Mouse (Mus musculus) stomach, embryonic 15.5 days (tissue): ENCODE data around the gene Ell. TPM values are rescaled to one million over a fixed set of nuclear protein-coding genes. Genes with fewer than 3 reads are reported as not detected.
"Not testable (repeated sequence)": the region's sequence is repeated elsewhere in the genome, so short reads cannot be mapped to it uniquely, and the experiment has no call there.

ENCODE experiments used
- ATAC-seq: fragments of 200-750 bp; cut with Nextera tagmentation; 2 replicates; pipeline ENCODE4 v1.8.0; 2017; ENCODE audit warnings: low read depth, moderate number of reproducible peaks, moderate TSS enrichment; ENCODE audit not compliant: insufficient read depth, low FRiP score
- H3K27ac ChIP-seq: fragments of 300-500 bp; sonication (generic); 2 replicates; pipeline ENCODE4 v1.5.1; 2015; ENCODE audit warnings: mild to moderate bottlenecking, inconsistent platforms
- H3K27me3 ChIP-seq: fragments of 300-500 bp; sonication (generic); replicated peaks from 2 replicates; pipeline ENCODE4 v1.6.1; 2015; ENCODE audit warnings: inconsistent platforms
- H3K36me3 ChIP-seq: fragments of 300-500 bp; sonication (generic); 2 replicates; pipeline ENCODE4 v1.6.1; 2015; ENCODE audit warnings: inconsistent platforms
- H3K4me1 ChIP-seq: fragments of 300-500 bp; sonication (generic); 2 replicates; pipeline ENCODE4 v1.6.1; 2015; ENCODE audit warnings: inconsistent platforms
- H3K4me2 ChIP-seq: fragments of 300-500 bp; sonication (generic); 2 replicates; pipeline ENCODE4 v1.6.1; 2015; ENCODE audit warnings: mild to moderate bottlenecking, inconsistent platforms
- H3K4me3 ChIP-seq: fragments of 300-500 bp; sonication (generic); replicated peaks from 2 replicates; pipeline ENCODE4 v1.5.1; 2015; ENCODE audit warnings: inconsistent platforms
- H3K9ac ChIP-seq: fragments of 300-500 bp; sonication (generic); 2 replicates; pipeline ENCODE4 v1.6.1; 2015; ENCODE audit warnings: inconsistent platforms
- H3K9me3 ChIP-seq: fragments of 300-500 bp; sonication (generic); 2 replicates; pipeline ENCODE4 v1.6.1; 2016; ENCODE audit warnings: inconsistent platforms
- WGBS: fragments of 180-500 bp; shearing (Covaris S2); methylation state at CpG from one replicate; pipeline ENCODE4 v1.1.7; 2015; 5-methylcytosine and 5-hydroxymethylcytosine counted together
- polyA plus RNA-seq: library from polyadenylated mRNA; unstranded; fragments of >200 nt; fragmentation: Nextera tagmentation; extraction: Ambion mirVana; gene quantifications from 2 replicates; pipeline ENCODE4 v1.2.1, GENCODE M21; 2015

The Ell gene
- polyA plus RNA-seq, 1 experiment from 2014 or later: 16.1 TPM

DNA sequence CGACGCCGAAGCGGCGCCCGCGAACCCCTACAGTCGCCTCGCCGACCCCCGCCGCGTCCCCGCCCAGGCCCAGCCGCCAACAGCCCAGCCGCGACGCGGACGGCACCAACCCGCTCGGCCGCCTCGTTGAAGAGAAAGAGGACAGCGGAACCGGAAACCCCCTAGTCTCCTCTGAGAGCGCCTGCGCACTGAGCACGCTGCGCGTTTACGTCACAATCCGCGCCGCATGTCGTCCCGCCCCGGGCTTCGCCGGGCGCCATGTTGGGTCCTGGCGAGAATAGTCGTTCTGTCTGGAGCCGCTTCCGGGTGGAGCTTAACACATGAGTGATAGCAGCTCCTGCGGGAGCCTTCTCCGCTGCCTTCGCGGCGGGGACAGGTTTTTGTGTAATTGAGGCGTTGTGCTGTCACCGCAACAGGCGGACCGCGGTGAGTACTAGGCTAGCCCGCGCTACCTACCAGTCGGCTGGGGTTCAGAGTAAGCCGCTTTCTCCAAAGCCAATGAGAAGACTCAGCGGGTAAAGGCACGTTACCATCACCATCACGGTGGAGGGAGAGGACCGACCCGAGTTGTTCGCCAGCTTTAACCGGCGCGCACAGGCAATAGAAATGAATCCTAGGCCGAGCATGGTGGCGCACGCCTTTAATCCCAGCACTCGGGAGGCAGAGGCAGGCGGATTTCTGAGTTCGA is 28.9 kb upstream of the Ell start, which contains the start of gene Uba52:
Gene Uba52 (minus strand): TSS at position 574 of the 688 bp plus-strand sequence.
- Histone ChIP-seq H3K27ac (peak within 1 kb of the TSS; percentile 99), H3K36me3 (peaks cover 27% of the 10 kb centered on the region), H3K4me3 (peak within 1 kb of the TSS; percentile 74), H3K9ac (peak within 1 kb of the TSS; percentile 99), H3K4me2 (peak within 1 kb of the TSS; percentile 88), H3K4me1 (peaks cover 34% of the 10 kb centered on the region), H3K9me3 (no peaks in the 10 kb centered on the region), H3K27me3 (no peaks in the 10 kb centered on the region)
- WGBS: 1% methylated on average over 72 of the region's 74 CpGs
- peak; percentile 83 for ATAC-seq

DNA sequence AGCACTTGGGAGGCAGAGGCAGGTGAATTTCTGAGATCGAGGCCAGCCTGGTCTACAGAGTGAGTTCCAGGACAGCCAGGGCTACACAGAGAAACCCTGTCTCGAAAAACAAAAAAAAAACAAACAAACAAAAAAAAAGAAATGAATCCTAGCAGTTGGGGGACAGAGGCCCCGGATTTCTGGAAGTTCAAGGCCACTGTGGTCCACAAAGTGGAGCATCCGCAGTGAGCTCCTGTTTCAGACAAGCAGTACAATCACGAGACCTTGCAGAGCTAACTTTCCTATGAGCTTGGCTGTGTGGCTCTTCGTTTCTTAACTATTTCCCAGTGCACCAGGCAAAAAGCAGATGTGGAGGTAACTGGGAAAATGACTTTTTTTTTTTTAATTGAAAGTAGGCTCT is 28.1 kb upstream of the Ell start:
- H3K27me3 ChIP-seq, ATAC-seq, H3K9ac ChIP-seq, H3K9me3 ChIP-seq: not testable (repeated sequence)
- peaks cover 27% of the 10 kb centered on the region for H3K36me3 ChIP-seq
- 72% methylated on average over 6 of the region's 6 CpGs for WGBS
- peak overlapping the region; percentile 74 for H3K4me3 ChIP-seq
- H3K27ac ChIP-seq: peak overlapping the region; percentile 99
- peaks cover 26% of the 10 kb centered on the region for H3K4me1 ChIP-seq
- peak overlapping the region; percentile 88 for H3K4me2 ChIP-seq

DNA sequence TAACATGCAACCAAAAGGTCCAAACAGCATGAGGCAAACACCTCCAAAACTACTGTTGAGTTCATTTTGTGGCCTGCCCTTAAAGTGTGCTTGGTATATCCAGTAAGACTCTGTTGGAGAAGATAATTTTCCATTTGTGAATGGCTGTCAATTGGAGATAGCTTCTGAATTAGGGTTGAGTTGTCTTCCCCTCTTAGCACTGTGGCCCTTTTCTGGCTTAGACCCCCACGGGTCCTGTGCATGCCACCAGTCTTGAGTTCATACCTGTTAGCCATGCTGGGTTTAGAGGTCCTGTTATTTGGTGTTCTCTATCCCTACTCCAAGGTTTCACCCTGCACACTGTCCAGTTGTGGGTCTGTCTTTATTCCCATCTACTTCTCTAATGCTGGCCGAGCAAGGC is 27.5 kb upstream of the Ell start:
- 92% methylated on average over 2 of the region's 2 CpGs for WGBS
- ATAC-seq: no peak
- Histone ChIP-seq H3K4me3 (no peak overlapping the region; the same call in 1 of the 2 replicates), H3K4me2 (peak overlapping the region; percentile 88; the same call in 1 of the 2 replicates), H3K9me3 (no peaks in the 10 kb centered on the region), H3K9ac (no peak overlapping the region), H3K36me3 (peaks cover 30% of the 10 kb centered on the region), H3K27ac (no peak overlapping the region), H3K27me3 (no peaks in the 10 kb centered on the region), H3K4me1 (peaks cover 26% of the 10 kb centered on the region)

DNA sequence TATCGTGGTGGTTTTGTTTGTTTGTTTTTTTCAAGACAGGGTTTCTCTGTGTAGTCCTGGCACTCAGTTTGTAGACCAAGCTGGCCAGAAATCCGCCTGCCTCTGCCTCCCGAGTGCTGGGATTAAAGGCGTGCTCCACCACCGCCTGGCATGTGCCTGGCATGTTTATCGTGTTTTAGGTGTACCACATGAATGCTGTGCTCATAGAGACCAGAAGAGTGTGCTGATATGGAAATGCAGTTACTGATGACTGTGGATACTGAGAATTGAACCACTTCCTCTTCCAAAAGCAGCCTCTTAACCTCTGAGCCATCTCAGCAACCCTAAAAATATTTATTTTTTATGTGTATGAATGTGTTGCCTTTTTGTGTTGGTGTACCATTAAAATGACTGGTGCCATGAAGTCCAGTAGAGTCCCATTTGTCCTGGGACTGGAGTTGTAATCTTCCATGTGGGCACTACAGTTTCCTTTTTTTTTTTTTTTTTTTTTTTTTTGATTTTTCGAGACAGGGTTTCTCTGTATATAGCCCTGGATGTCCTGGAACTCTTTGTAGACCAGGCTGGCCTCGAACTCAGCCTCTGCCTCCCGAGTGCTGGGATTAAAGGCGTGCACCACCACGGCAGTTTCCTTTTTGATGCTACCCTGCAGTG is 26.9 kb upstream of the Ell start:
- Histone ChIP-seq H3K27ac (no peak overlapping the region), H3K4me3 (no peak overlapping the region), H3K27me3 (no peaks in the 10 kb centered on the region), H3K4me2 (no peak overlapping the region), H3K4me1 (peaks cover 25% of the 10 kb centered on the region), H3K9me3 (no peaks in the 10 kb centered on the region), H3K36me3 (peaks cover 26% of the 10 kb centered on the region), H3K9ac (no peak overlapping the region)
- WGBS: 94% methylated on average over 11 of the region's 11 CpGs
- no peak for ATAC-seq

GRCm38 (mm10) chr8:70513441-70513840 is 25.8 kb upstream of the Ell start:
- 62% methylated on average over 2 of the region's 2 CpGs for WGBS
- H3K9me3 ChIP-seq: no peaks in the 10 kb centered on the region
- no peak overlapping the region for H3K4me2 ChIP-seq
- H3K4me3 ChIP-seq: no peak overlapping the region
- no peak overlapping the region for H3K9ac ChIP-seq
- peaks cover 22% of the 10 kb centered on the region for H3K4me1 ChIP-seq
- no peak overlapping the region for H3K27ac ChIP-seq
- ATAC-seq: no peak
- H3K27me3 ChIP-seq: no peaks in the 10 kb centered on the region
- H3K36me3 ChIP-seq: peaks cover 19% of the 10 kb centered on the region

- Histone ChIP-seq H3K9ac (no peak overlapping the region), H3K4me3 (no peak overlapping the region), H3K27ac (no peak overlapping the region), H3K4me2 (no peak overlapping the region), H3K36me3 (peaks cover 13% of the 10 kb centered on the region; the same call in 1 of the 2 replicates), H3K4me1 (0 out of 2 replicates have a peak, but pooled peaks cover 8% of the 10 kb centered on the region), H3K27me3 (no peaks in the 10 kb centered on the region), H3K9me3 (no peaks in the 10 kb centered on the region)
- no peak for ATAC-seq
- WGBS: 71% methylated on average over 10 of the region's 10 CpGs
Measured at GRCm38 (mm10) chr8:70517940-70518643, 21.2 kb upstream of the Ell start.

DNA sequence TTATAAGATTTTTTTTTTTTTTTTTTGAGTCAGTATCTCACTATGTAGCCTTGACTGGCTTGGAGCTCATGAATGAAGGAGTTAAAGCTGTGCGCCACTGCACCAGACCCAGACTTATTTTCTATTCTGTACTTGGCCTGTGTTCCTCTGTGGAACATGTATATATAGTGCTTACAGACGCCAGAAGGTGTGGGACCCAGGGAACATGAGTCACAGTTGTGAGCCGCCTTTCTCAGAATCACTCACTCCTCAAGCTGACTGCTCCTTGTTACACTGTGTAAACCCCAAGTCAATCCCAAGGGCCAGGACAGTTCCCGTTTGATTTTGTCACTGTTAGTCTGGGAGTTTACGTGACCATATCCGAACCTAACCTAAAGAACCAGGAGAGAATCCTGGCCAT is 20.2 kb upstream of the Ell start:
- Histone ChIP-seq H3K4me1 (peaks cover 12% of the 10 kb centered on the region), H3K36me3 (0 out of 2 replicates have a peak, but pooled peaks cover 9% of the 10 kb centered on the region), H3K4me2 (no peak overlapping the region), H3K4me3 (no peak overlapping the region), H3K27me3 (no peaks in the 10 kb centered on the region), H3K9me3 (no peaks in the 10 kb centered on the region), H3K9ac (no peak overlapping the region), H3K27ac (no peak overlapping the region)
- ATAC-seq: no peak
- 87% methylated on average over 6 of the region's 6 CpGs for WGBS

DNA sequence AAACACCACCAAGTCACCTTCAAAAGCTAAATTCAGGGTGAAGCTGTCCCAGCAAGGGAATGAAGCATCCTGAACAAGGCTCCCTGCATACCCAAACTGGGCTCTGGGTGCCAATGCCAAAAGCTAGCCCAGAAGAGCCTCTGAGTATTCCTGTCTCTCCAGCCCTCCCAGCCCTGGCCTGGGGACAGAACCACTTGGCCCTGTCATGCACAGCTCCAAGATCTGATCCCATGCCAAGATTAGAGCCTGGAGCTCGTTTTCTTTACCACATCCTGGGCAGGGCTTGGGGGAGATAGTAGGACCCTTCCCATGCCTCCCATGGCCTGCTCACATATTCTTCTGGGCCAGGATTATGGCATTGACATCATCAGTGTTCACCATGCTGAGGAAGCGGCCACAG is 19.7 kb upstream of the Ell start:
- H3K4me1 ChIP-seq: peaks cover 12% of the 10 kb centered on the region
- no peak for ATAC-seq
- 65% methylated on average over 2 of the region's 2 CpGs for WGBS
- no peaks in the 10 kb centered on the region for H3K9me3 ChIP-seq
- H3K27me3 ChIP-seq: no peaks in the 10 kb centered on the region
- no peak overlapping the region for H3K27ac ChIP-seq
- H3K4me3 ChIP-seq: no peak overlapping the region
- H3K36me3 ChIP-seq: 0 out of 2 replicates have a peak, but pooled peaks cover 9% of the 10 kb centered on the region
- H3K4me2 ChIP-seq: no peak overlapping the region
- H3K9ac ChIP-seq: no peak overlapping the region

DNA sequence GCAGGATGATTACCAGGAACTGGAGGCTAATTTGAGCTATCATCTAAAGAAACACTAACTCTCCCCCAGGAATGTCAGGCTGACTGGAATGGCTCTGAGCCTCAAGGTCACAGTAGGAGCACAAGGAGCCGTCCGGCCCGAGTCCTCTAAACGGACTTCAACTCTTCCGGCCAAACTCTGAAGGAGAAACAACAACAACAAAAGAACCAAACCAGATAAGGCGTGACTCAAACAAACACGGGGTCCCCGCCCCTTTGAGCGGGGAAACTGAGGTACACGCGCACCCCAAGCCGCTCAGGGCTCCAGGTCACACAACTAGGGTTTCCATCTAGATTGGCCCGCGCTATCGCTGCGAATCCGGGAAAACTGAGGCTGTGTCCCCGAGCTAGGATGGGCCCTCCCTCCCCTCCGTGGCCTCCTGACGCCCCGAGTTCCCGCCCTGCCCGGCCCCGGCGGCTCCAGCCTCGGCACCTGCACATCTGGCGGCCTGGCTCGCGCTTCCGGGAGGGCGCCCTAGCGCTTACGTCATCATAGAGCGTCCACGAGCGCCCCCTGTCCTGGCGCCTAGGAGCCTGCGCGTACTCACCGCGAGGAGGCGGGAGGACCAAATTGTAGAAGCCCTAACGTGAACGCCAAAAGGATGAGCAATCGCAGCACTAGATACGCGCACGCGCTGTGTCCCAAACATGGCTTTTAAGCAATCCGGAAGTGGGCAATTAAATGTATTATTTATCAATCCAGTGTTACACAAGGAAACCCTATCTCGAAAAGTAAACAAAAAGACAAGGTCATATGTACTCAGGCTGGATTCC is 16.5 kb upstream of the Ell start:
- Histone ChIP-seq H3K4me3 (peak overlapping the region; percentile 57), H3K27ac (peak overlapping the region; percentile 91), H3K9me3 (no peaks in the 10 kb centered on the region), H3K4me1 (peaks cover 18% of the 10 kb centered on the region), H3K4me2 (peak overlapping the region; percentile 71), H3K36me3 (0 out of 2 replicates have a peak, but pooled peaks cover 5% of the 10 kb centered on the region), H3K27me3 (no peaks in the 10 kb centered on the region), H3K9ac (peak overlapping the region; percentile 40)
- under 1% methylated on average over 51 of the region's 51 CpGs for WGBS
- ATAC-seq: peak; percentile 80

GRCm38 (mm10) chr8:70527111-70527511 is 12.1 kb upstream of the Ell start:
- no peak for ATAC-seq
- Histone ChIP-seq H3K27ac (peak overlapping the region; percentile 90), H3K4me1 (peaks cover 29% of the 10 kb centered on the region), H3K4me3 (peak overlapping the region; percentile 89), H3K9me3 (no peaks in the 10 kb centered on the region), H3K4me2 (peak overlapping the region; percentile 68), H3K27me3 (no peaks in the 10 kb centered on the region), H3K36me3 (peaks cover 14% of the 10 kb centered on the region), H3K9ac (peak overlapping the region; percentile 92; the same call in 1 of the 2 replicates)
- 2% methylated on average over 8 of the region's 8 CpGs for WGBS

DNA sequence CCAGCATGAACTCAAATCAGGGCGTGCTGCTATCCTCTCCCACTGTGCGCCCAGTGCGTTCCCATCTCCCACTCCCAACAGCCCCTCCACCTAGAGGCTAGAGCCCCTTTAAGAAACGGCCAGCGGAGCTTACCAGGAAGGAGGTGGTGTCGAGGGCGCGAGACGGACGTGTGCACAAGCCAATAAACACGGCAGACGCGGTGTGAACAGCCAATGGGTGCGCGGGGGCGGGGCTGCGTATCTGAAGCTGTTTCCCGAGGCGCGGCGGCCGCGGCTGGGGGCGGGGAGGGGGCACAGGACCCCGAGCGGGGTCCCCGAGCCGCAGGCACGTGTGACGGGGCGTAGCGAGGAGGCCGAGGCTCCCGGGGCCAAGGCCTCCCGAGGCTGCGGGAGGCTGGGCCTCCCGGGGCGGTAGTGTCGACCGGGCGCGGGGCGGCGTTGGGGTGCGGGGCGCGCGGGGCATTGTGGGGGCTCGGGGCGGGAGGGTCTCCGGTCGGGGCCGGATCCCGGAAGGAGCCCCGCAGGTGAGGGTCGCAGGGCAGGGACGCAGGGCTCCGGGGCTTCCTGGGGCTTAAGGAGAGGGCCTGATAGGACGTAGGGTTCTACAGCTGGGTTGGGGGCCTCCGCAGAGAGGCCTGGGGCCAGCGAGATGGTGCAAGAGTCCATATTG is 11.6 kb upstream of the Ell start, which contains the start of the genes Fkbp8 and Kxd1:
Gene Fkbp8 (plus strand): TSS at position 213 of the 670 bp plus-strand sequence.
Gene Kxd1 (minus strand): TSS at position 445 of the 670 bp plus-strand sequence.
- Histone ChIP-seq H3K27me3 (no peaks in the 10 kb centered on the region), H3K4me2 (peak within 1 kb of the TSS; percentile 68), H3K36me3 (peaks cover 20% of the 10 kb centered on the region), H3K27ac (peak within 1 kb of the TSS; percentile 90), H3K9ac (peak within 1 kb of the TSS; percentile 92), H3K4me1 (peaks cover 25% of the 10 kb centered on the region), H3K4me3 (peak within 1 kb of the TSS; percentile 89), H3K9me3 (no peaks in the 10 kb centered on the region)
- peak; percentile 89 for ATAC-seq
- under 1% methylated on average over 61 of the region's 61 CpGs for WGBS
